Mouse (Mus musculus): ENCODE data around the gene Gm26558.
A peak's percentile ranks its signal among the peaks of the same experiment; 100 is the strongest.

The Gm26558 gene

DNA sequence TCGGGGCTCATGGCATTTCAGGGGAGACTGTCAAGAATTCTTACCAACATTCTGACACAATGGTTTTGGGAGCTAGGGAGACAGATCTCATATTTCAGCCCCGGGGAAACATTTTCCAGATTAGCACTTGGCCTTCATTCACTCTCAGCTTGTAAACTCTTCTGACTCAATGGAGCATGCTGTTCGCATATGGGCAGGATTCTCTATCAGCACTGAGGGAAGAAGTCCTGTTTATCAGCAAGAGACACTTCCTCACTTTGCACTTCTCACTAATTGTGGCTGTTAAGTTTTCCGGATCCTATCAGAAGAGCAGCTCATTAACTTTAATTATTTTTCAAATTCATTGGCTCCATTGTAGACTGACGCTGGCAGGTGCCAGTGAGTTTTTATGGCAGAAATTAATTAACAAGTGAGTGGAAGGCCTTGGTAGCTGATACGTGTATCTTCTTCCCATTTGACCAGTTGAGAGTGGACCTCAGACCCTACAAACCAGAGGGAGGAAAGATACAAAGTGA is 16.6 kb downstream of the Gm26558 start:
- no peak for DNase-seq

DNA sequence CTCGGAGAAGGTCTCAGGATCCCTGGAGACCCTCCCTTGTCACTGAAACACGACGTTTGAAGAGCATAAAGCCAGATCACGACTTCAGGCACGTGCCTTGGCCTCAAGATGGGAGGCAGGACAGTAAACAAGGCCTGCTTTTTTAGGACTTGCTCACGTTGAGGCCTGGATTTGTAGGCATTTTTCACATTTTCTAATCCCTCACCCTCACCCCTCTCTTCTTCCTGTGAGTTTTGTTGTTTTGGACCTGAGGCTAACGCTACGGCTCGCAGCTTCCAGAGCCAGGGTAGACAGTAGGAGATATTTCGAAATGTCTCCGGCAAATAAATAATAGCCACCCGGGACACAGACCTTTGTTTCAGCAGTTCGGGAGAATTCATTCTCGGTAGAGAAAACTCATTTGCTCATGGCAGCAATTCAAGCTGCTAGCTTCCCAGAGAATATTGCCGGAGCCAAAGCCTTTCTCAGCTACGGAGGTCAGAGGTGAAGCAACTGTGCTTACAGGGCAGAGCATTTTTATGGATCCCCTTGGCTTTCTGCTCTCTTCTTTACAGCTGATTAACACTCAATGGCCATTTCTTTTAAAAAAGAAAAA is 18.8 kb downstream of the Gm26558 start:
- DNase-seq: peak; percentile 23

DNA sequence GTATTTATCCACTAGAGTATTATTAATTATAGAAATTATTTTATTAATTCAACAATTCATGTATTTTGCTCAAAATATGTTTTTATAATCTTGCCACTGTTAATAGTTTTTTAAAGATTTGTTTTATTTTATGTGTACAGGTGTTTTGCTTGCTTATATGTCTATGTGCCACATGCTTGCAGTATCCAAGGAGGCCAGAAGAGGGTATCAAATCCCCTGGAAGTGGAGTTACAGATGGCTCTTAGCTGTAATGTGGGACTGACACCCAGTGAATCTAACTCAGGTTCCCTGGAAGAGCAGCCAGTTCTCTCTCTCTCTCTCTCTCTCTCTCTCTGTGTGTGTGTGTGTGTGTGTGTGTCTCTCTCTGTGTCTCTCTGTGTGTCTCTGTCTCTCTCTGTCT is 20.9 kb downstream of the Gm26558 start:
- no peak for DNase-seq

DNA sequence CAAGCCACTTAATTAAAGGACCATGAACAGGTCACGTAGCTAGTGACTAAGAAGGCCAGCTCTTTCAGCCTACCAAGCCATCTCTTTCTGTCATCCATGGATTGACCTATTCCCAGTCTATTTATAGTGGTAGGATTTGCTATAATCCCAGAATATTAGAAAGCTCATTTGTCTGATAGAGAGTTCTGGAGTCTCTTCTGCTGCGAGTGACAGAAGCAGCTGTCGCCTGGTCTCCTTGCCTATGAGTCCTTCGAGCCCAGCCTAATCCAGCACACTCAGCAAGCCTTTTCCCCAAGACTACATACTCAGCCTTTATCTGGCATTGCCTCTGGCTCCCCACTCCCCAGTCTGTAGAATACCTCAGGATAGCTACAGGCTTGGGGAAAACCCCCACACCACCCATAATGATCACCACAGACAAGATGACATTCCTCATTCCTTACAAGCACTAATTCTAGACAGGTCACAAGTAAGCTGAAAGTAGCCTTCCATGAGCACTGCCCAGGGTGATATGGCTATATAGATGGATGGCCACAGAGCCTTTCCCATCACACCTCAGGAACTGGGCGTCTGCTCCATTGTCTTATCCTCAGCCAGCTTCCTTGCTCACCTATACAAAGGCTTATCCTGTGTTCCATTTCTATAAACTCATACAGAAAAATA is 27.7 kb downstream of the Gm26558 start:
- no peak for DNase-seq

DNA sequence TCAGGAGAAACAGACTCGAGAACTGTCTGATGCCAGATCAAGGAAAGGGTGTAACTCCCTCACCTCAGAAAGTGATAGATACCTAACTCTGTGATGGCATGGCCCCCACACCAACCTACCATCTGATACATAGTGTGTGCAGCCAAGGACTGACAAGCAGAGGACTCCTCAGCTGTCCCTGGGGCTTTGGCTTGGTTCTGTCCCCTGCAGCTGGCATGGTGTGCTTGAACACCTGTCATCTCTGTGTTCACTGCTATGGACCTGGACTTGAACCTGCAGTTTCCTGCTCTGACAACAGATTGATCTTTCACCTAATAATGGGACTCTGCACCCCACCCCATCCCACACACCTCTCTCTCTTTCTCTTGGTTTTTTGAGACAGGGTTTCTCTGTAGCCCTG is 29.5 kb downstream of the Gm26558 start:
- DNase-seq: no peak

DNA sequence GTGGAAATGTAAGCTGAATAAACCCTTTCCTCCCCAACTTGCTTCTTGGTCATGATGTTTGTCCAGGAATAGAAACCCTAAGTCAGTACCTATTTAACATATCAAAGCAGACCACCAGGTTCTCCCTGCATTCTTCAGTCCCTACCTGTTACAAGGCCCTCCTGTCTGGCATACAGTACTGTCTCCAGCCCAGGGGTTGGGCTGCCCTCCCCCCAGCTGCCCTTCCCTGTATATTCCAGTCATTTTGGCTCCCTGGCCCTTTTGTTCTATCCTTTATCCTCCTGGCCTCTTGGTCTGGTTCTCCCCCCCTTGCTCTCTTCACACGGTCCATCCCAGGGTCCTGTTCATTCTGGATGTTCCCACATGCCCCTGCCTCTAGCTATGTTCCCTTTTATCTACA is 30.6 kb downstream of the Gm26558 start:
- no peak for DNase-seq

DNA sequence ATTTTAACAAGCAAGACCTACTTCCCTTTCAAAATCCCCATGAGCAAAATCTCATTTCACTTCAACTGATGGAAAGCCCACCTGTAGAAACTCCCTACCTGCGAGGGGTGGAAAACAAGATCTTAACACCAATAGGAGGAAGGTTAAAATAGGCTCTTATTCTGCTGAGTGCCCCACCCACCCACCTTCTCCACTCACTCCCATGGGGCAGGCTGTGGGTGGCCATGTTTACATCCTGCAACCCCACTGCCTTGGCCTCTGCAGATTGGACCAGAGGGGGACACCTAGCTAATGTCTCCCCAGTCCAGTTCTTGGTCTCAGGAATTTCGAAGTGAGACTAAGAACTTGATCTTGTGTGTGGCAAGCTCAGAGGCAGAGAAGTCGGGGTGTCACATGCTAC is 32.0 kb downstream of the Gm26558 start:
- no peak for DNase-seq

DNA sequence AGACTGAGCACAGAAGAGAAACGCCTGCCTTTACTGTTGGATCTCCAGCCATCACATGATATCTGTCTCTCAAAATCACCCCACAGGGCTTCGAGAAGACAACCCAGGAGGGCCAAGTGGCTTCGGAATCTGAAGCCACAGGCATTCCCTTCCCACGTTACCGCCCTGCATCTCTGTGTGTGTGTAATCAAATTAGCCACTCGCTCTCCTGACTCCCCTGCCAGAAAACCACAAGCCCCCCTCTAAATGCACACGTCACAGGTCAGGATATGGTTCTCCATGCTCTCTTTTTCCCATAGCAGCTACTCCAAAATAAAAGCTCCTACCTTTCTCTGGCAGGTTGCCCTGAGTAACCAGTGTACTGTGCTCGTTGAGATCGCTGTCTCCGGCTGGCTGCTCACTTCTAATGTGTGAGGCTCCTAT is 32.6 kb downstream of the Gm26558 start:
- peak; percentile 32 for DNase-seq

DNA sequence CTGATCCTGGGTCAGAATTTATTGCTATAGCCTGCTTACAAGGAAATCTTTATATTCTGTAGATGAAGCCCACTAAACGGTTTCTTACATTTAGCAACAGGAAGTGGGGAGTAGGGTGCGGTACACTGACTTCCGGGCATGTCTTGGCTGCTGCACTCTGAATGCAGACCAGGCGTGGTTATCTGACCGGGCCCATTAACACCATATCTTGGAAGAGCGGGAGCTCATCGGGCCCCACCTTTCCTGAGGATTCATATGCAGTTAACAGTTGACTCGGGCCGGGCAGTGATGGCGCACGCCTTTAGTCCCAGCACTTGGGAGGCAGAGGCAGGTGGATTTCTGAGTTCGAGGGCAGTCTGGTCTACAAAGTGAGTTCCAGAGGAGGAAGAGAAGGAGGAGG is 33.5 kb downstream of the Gm26558 start:
- no peak for DNase-seq

DNA sequence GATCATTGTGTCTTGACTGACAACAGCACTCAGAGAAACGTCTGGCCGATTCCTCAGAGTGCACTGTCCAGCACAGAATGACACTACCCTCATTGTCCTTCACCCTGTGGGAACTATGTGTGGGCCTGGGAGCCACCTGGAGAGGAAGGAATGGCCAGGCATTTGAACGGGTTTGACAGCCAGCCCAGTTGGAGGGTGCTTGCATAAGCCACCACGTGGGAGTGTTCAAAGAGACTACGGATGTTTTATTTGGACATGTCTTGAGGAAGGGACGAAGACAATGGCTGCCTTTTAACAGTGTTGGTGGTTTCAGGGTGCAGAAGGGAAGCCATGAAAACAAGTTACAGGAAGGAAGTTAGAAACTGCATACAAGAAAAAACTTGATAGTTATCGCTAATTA is 36.1 kb downstream of the Gm26558 start:
- no peak for DNase-seq

DNA sequence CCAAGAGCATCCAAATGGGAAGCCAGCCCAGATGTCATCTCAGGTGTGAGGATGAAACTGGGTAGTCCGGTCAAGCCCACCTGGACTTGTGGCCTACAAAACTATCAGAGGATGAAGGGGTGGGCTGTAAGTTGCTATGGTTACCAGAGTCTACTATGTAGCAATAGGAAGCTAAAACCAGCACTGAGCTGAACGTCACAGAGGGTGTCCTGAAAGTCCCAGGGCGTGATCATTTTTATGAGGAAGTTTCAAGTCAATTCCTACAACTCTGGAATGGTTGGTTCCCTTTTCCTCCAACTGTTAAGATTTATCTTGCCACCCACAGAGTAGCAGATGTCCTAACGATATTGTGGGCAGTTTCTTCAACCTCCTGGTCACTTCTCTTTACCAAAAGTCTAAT is 39.7 kb downstream of the Gm26558 start:
- DNase-seq: no peak

DNA sequence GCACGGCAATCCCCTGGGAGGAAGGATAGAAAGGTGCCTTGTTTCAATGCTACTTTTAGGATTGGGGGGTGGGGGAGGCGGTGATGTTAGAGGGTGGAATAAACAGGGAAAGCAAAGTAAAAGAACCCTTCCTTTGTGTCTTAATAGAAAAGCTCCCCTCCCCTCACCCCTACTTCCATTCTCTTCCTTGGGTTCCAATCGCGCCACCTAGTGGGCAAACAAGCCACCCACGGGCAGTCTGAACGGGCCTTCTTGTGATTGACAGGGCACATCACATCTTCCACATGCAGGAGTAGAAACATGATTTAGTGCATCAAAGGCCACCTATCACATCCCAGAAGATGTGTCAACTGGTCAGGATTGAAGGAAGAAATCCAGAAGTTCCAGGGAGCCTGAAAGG is 41.7 kb downstream of the Gm26558 start:
- peak; percentile 67 for DNase-seq

DNA sequence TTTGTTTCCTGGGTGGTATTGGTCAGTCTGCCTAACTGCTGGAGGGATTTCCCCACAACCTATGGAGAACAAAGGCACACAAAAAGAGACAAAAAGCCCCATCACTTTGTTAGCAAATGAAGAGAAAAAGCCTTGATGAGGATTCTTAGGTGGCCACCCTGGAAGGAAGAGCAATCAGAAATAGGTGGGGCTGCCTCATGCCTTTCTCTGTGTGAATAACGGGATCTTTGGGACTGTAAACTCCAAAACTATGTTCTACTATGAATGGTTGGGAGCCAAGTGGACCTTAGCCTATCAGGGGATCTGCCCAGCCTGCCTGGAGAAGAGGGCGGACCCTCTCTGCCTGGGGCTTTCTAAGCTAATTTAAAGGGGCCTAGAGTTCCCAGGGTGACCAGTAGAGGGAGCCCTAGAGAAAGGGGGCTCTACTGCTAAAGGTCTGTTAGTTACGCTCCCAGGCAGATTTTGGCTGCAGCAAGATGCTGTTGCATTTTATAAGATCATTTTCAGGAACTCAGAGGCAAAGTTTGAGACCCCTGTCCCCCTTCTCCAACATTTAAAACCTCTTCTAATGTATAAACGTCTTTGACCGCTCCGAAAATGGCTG is 42.6 kb downstream of the Gm26558 start:
- no peak for DNase-seq

DNA sequence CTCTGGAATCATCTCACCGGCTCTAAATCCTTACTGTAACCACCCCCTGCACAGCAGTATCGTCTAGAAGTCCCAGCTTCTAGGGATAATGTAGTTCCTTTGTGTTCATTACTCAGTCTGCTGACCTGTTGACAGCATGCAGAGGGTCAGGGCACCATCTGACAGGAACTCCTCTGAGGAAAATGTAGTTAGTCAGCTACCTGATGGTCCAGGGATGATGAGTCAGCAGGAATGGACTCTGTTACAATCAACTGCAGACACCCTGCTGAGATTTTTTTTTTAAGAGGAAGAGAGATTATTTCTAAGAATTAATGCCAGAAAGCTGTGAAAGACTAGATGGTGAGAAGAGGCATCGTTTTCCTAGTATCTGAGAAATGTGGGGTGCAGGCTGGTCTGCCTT is 45.3 kb downstream of the Gm26558 start:
- no peak for DNase-seq

DNA sequence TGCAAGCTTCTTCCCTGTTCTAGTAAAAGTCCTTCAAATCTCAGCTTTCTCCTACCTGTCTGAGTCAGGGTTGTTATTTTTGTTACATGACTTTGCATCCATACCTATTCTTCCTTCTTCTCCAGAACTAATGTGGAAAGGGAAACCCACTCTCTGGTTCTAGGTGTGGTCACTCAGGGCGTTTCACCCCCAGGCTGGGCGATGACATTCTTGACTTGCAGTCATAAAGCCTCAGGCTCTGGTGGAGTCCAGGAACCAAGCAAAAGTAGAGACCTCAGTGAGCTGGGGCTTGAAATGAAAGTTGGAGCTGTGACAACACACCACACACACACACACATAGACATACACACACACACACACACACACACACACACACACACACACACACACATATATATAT is 45.8 kb downstream of the Gm26558 start:
- no peak for DNase-seq

DNA sequence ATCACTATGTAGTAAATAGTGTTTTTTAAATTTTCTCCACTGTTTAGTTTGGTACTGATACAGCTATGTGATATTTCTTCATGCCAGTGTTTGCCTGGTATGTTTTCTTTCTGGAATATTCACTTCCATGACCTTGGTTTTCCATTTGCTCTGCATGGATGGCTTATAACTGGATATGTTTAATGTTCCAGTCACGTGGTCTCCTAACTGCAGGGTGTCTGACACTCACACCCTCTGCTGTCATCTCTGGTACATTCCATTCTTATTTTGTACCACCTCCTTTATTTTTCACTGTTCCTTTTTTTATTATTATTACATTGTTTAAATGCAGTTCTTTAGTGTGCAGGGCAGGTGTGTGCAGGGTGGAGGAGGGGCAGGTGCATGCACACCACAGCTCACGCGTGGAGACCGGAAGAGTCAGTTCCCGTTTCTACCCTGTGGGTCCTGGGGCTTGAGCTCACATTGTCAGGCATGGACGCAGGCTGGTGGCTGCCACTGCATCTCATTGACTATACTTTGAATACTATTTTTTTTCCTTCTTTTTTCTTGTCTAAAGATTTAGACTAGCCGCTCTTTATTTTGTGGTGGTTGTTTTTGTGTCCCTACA is 47.1 kb downstream of the Gm26558 start:
- DNase-seq: no peak

Data from lung, postnatal 10 days (tissue).